Mouse (Mus musculus) 416B (cell line): Measurements from ENCODE around the gene Parp6.

ENCODE experiments used
- DNase-seq: peaks from one replicate; pipeline ENCODE4 v3.0.0; 2011; ENCODE audit warnings: low read depth

The Parp6 gene

DNA sequence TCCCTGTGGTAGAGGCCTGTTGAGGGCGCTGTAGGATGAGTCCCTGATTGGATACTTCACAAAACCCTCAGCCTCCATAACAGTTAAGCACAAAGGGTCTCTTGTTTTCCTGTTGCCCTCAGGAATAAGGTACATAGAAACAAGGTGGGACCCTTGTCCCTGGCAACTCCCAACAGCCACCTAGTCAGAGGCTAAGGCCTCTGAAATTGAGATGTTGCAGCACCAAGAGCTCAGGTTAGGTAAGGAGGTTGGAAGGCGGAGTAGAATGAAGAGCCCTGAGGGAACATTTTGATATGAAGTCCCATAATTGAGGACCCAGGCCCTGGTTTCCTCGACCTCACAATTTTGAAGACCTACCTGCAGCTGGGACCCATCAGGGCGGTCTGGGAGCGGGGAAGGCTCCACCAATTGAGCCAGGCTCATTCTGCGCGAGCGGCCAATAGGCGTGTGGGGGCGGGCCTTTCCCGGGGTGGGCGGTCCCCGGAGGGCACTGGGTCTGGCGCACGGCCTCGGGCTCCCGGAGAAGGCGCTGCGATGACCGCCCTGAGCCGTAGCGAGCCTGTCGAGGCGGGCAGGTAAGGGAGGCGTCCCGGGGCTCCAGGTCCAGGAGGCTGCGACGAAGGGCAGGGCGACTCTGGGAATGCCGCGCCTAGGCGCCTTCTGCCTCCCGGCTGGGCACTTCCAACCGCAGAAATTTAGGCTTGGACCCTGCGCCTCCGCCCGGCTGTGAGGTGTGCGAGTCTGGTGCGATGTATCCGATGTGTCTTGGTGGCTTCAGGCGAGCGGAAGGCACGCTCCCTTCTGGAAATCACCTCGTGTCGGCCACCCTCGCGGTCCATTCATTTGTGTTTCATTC, 62.8 kb downstream of the Parp6 start, which contains the start of gene Gramd2:
Gene Gramd2, plus strand, starts transcription at position 467 of the 856 bp plus-strand sequence.
- DNase-seq: peak; percentile 51

DNA sequence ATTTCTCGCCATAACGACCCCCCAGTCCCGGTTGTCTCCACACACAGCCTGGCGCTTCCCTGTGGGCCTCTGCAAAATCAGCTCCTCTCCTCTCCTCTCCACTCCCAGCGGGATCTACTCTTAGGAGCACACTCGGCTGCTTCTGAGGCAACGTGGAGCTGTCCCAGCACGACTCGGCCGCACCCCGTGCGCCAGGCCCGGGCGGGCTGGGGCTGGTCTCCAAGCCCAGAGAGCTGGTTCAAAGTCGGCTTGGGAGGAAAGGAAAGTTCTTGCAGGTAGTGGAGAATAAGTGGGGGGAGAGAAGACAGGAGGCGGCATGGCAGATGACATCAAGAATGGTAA, 63.4 kb downstream of the Parp6 start:
- DNase-seq: no peak

DNA sequence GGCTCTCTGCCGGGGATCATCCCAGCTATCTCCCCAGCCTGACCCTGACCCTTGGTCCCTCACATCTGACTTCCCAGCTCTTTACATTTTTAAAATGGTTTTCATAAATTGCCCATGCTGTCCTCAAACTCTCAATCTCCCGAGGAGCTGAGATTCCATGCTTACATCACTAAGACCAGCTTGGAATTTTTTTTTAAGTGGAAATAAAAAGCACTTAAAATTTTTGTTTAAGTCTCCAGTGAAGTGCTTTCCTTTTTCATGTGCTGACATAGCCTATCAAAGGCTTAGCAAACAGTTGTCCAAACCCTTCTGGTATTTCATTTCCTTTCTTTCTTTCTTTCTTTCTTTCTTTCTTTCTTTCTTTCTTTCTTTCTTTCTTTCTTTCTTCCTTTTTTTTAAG, 66.9 kb downstream of the Parp6 start:
- no peak for DNase-seq

DNA sequence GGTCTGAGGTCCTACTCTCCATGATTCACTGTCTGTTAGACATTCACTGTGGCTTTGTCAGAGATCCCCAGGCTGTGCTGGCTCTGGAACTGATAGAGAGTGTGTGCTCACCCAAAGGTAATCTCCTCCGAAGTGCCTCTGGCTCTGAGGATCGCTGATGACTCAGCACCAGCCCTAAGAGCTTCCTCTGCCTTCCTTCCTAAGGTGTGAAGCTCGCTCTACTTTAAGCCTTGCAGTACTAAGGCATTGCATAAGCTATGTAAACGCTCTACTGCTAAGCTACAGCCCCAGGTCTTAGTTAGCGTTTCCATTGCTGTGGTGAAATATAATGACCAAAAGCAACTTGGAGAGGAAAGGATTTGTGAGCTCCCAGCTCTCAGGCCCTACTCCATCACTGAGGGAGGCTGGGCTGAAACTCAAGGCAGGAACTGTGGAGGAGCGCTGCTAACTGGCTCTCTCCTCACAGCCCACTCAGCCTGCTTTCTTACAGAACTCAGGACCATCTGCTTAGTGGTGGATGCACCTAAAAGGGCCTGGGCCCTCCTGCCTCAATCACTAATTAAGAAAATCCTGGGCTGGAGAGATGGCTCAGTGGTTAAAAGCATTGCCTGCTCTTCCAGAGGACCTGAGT, 70.4 kb downstream of the Parp6 start:
- DNase-seq: peak; percentile 77

DNA sequence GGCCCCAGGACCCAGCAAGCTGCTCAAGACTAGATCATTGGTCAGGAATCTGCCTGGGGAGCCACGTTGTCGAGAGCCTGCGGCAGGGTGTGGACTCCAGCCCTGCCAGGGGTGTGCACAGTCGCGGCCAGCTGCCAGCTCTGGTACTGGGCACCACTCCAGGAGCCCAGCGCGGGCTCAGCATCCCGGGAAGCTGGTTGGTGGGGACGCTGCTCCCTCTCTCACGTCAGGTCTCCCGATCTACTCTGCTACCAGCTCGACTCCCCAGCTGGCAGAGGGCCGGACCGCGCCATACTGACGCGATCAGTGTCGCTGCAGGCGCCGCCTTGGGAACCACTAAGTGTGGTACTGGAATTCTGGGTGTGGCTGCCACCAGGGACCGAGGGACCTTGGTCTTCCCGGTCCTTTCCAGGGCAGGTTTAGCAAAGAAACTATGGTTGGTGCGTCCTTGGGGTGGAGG, 74.6 kb downstream of the Parp6 start:
- DNase-seq: no peak

DNA sequence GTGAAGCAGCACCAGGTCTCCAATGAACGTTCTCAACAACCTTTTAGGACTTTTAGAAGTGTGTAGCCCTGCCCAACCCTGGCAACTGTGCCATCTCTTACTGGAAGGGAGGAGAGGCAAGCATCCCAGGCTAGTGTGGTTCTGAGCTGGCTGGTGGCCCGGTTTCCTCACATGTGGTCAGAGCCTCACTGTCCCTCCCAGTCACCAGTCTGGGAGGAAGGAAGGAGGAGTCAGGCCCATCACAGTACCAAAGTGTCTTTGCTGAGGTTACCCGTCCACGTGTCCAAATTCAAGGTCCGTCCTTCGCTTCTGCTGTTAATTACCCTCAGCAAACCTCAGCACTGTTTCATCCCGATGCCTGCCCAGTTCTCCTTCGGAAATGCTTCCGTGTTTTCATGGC, 75.1 kb downstream of the Parp6 start:
- peak; percentile 73 for DNase-seq

DNA sequence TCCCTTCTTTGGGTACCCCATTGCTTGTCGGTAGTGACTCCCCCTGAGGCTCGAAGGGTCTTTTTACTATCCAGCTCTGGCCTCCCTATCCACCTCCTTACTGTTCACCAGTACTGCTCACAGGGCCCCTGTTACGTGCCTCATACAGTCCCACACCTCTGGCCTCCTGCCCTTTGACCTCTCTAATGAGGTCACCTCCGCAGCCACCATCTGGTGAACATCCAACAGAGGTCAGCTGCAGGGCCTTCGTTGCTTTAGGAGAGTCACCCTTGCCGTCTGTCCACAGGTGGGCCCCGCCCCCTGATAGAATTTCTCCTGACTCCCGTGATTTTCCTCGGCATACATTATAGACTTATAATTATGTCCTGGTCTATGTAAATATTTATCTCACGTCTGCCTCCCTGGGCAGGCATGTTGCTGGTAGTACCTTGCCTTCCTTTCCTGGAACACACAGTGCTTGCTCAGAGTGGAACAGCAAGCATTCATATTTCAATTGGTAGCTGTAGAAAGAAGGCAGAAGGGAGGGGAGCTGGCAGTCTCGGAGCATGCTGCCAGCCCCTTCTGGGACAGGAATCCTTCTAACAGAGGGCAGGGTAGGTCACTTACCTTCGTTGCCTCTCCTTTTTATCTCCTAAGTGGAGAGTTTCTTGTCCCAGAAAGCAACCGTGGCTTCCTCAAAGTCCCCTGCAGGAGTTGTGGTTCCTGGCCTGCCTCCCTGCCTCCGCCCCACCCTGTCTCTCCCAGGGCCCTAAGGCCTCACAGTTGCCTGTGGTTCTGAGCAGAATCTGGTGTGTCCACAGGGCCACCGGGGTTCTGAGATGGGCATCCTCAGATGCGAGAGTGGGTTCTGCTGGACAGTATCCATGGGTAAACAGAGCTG, 77.7 kb downstream of the Parp6 start:
- no peak for DNase-seq

DNA sequence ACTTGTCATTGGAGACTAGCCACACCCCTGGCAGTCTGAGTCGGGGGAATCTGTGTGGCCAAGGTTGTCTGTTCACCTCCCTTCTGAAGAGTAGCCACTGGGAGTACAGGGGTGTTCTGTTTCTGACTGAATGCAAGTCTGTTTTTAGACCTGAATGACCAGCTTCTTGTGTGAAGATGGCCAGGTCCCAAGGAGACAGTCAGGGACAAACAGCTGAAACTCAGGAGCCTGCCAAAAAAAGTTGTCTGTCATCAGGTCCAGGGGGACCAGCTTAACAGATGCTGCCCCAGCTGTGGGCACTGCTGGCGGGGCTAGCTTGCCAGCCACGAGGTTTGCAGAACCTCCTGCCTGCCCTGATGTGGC, 78.3 kb downstream of the Parp6 start:
- DNase-seq: no peak

DNA sequence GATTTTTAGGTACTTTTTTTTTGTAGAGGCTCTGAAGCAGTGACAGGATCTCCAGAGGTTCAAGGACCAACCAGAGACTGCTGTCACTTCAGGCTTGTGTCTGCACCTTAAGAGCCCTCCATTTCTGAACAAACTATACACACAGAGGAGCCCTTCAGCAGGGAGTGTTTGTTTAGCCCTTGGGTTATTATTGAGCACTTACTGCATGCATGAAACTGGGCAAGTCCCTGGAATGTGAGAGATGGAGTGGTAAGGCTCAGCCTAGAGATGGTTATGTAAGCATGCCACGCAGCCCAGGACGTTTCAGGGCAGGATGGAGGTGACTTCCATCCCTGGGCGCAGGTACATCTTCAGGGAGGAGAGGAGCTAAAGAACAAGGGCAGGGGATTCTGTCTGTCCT, 79.3 kb downstream of the Parp6 start:
- DNase-seq: no peak
